In the genomic region with DNA sequence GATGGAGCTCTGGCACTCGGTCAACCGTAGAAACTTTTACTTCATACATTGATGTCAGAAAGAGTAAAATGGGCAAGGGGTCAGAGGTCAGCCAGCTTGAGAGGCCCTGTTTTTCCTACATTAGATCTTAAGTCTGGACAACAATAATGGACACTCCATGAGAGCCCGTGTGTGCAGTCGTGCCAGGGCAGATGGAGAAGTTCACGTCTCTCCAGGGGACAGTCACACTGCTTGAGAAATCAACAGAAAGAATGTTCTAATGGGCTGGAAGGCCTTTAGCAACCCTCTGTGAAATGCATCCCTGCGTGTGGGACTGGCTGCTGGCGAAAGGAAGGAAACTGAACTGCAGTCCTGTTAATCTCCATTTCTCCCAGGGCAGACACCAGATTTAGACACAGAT, we compare ENCODE assay signal across 15 mouse cellular contexts.
"Had no signal": no experiment of that assay in that cellular context is flagged by ENCODE, and none has a peak within 500 bp of the region (broad histone marks: within the 10 kb centered on the region; RNA-seq: fewer than 3 reads in every experiment).

No protein-coding gene starts in this region.

- H3K4me3 ChIP-seq: layer of hippocampus, adult 2 months; limb, embryonic 13.5 days; liver, embryonic 15.5 days; lung, embryonic 15.5 days; midbrain, embryonic 10.5 days; myocyte; neural tube, embryonic 12.5 days had no signal

- H3K27ac ChIP-seq: hindbrain, postnatal 0 days; kidney, postnatal 0 days; layer of hippocampus, adult 2 months; limb, embryonic 13.5 days; liver, embryonic 15.5 days; lung, embryonic 15.5 days; midbrain, embryonic 10.5 days; neural tube, embryonic 12.5 days; stomach, postnatal 0 days had no signal

- DNase-seq: kidney, adult 11 months; kidney, adult 9 months; left cerebral cortex, postnatal 4 days; midbrain, embryonic 14.5 days; thymus, postnatal 4 days had no signal

- H3K4me1 ChIP-seq: lung, embryonic 15.5 days; neural tube, embryonic 12.5 days had no signal
